Mouse (Mus musculus): ENCODE measurements around the gene Ccdc28b. TPM values are rescaled to one million over a fixed set of nuclear protein-coding genes. Genes with fewer than 3 reads are reported as not detected.

Gene Ccdc28b
- 55.1 TPM for polyA plus RNA-seq (2017; shearing (Covaris generic))

DNA sequence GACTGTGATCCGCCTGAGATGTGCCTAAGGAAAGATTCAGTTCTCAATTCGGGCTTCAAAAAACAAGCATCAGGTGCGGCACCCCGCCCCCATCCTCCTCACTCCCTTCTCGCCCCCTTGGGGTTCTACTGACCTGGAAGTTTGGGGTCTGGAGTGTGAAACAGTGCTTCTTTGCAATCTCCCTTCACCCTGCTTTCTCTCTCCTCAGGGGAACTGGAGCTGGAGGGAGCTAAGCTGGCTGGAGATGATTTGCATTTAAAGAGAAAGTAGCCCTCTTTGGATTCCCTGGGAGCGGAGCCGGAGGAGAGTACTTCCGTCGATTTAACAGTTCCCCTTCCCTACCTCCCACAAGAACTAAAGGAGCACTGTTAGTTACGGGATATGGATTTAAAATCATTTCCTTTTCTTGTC lies at the start of gene Ccdc28b:
TSS of gene Ccdc28b (minus strand) at position 267 of the 411 bp plus-strand sequence.

DNA sequence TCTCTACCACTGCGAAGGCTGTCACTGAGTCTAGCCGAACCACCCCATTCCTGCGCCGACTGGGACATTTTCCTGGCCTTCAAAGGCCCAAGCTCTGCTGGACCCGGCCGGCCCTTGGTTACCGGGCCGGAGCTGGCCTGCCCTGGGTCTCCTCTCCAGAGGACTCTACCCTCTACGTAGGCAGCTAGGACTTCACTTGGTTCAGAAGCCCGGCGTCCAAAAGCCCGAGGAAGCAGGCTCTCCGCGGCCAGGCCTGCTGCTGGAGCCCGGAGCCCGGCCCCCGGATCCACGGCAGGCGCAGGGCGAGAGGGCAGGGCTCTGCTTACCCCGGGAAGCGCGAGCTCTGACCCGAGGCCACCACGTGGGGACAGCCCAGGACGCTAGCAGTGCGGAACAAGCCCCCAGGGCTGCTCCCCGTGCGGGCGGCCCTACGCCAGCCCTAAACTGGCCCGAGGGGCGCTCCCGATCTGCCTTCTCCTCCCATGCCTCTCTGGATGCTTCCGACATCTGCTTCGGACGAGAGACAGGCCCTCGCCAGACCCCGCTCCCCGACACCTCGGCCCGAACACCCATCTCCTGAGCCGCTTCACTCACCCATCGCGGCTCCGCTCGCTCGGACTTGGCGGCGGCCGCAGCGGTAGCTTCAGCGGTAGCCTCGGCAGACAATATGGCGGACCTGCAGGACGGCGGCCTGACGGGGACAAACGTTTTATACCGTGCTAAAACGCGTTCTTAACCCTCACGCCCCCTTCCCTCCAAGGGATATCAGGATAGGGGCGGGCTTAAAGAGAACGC lies 48.5 kb upstream of the Ccdc28b start, which contains the start of gene Kpna6:
TSS of gene Kpna6 (minus strand) at position 685 of the 795 bp plus-strand sequence.

DNA sequence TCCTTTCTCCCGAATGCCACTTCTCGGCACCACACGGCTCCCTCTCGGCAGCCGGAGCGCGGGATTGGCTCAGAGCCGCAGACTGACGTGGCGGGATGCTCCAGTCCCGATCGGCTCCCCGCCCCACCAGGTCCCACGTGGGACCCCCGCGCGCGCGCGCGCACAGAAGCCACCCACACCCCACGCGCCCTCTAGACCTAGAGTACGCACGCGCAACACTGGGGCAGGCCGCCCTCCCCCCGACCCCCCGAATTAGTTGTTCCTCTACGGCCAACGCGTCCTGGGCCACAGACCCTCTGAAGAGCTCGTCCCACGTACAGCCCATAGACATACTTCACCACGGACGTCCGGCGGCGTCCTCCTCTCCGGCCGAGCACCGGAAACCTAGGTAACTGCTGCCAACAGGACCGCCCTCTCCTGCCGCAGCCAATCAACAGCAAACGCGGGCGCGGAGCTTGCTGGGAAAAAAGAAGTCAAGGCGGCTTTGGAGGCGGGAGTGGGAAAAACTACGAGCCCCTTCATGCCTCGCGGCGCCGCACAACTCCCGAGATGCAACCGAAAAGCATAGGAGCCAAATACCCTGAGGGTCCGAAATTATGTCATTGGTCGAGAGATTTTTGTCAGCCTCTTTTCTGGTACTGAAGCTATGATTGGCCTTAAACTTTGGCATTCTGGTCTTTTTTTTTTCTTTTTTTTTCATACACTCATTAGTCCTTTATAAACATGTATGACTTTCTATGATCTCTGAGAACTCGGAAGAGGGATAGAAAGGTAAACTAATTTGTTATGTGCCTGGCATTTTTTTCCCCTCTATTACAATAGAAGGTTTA lies 17.1 kb upstream of the Ccdc28b start, which contains the start of gene Txlna:
TSS of gene Txlna (minus strand) at position 428 of the 830 bp plus-strand sequence.

DNA sequence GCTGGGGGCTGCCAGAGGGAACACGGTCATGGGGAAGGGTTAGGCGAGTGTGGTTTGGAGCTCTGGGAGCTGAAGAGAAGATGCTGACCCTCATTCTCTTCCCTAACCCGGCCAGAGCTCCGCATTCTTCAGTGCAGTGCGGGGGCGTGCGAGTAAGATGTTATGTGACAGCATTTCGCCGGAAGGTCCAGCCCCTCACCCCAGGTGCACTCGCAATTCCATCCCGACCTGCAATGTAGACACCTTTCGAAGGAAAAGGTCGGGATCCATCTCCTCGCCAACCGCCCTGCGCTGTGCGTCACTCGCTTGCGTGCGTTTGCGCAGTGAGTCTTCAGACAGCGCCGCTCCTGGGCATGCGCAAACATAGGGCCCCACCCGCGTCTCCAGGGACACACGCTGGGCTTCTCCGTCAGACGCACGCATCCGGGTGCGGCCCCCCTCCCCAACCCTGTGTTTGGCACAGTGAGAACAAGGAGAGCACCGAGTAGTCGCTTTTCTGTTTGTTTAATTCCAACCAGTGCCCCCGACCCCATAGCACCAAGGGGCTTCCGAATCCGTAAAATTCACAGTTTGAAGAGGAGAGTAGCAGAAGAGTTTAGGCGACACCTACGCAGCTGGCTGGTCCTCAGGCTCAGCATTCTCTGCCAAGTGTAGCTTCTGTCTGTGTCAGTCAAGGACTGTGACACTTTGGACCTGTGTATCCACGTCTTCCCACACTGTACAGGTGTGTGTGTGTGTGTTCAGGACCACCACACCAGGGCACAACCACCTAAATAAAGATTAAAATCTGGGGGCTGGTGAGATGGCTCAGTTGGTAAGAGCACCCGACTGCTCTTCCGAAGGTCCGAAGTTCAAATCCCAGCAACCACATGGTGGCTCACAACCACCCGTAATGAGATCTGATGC lies 4.7 kb downstream of the Ccdc28b start, which contains the start of gene Iqcc:
TSS of gene Iqcc (minus strand) at position 314 of the 906 bp plus-strand sequence.

DNA sequence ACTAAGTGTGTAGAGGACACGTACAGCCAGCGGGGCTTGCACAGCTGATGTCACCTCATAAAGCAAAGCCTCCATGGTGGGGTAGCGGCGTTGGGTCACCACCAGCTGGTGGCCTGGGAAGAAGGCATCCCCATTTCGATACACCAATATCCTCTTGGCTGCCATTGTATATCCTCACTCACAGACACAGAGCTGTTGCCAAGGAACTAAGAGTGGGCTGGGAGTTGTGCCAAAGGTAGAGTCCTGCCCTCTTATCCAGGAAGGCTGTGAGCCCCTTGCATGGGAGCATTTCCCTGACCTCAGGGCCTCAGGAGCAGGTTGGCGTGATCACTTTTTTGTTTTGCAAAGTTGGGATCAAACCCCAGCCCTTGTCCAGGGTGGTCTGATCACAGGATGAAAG lies 9.7 kb downstream of the Ccdc28b start, which contains the start of gene Dcdc2b:
TSS of gene Dcdc2b (minus strand) at position 165 of the 400 bp plus-strand sequence.

GRCm38 (mm10) chr4:129600233-129601158 lies 23.3 kb downstream of the Ccdc28b start, which contains the start of the genes Eif3i and Tmem234:
Eif3i (minus strand) TSS chr4:129600648.
Tmem234 (plus strand) TSS chr4:129600668.

GRCm38 (mm10) chr4:129578466-129578865 lies 45.3 kb downstream of the Ccdc28b start, which contains the start of gene Fam167b:
Fam167b (minus strand) TSS chr4:129578549.

GRCm38 (mm10) chr4:129573430-129573829 lies 50.3 kb downstream of the Ccdc28b start, which contains the start of gene Lck:
Lck (minus strand) TSS chr4:129573641.

Other genes starting within 250 kb of the Ccdc28b start
- 14.4 TPM for gene Zbtb8a, start 245.8 kb downstream of the Ccdc28b start, polyA plus RNA-seq (2017; shearing (Covaris generic))
- gene Zbtb8b, start 183.1 kb downstream of the Ccdc28b start, polyA plus RNA-seq (2017; shearing (Covaris generic)) = 0.20 TPM
- gene Bsdc1, start 162.4 kb downstream of the Ccdc28b start, polyA plus RNA-seq (2017; shearing (Covaris generic)) = 45.1 TPM
- gene Tssk3, start 132.9 kb downstream of the Ccdc28b start, polyA plus RNA-seq (2017; shearing (Covaris generic)) = not detected
- gene Fam229a, start 132.8 kb downstream of the Ccdc28b start, polyA plus RNA-seq (2017; shearing (Covaris generic)) = not detected
- 13.5 TPM for gene Marcksl1, start 110.4 kb downstream of the Ccdc28b start, polyA plus RNA-seq (2017; shearing (Covaris generic))
- 379 TPM for gene Hdac1, start 81.2 kb downstream of the Ccdc28b start, polyA plus RNA-seq (2017; shearing (Covaris generic))
- gene Lck, start 50.3 kb downstream of the Ccdc28b start, polyA plus RNA-seq (2017; shearing (Covaris generic)) = 1,731 TPM
- gene Fam167b, start 45.4 kb downstream of the Ccdc28b start, polyA plus RNA-seq (2017; shearing (Covaris generic)) = 0.98 TPM
- 188 TPM for gene Eif3i, start 23.3 kb downstream of the Ccdc28b start, polyA plus RNA-seq (2017; shearing (Covaris generic))
- 244 TPM for gene Tmem234, start 23.3 kb downstream of the Ccdc28b start, polyA plus RNA-seq (2017; shearing (Covaris generic))
- 9.3 TPM for gene Dcdc2b, start 9.7 kb downstream of the Ccdc28b start, polyA plus RNA-seq (2017; shearing (Covaris generic))
- 46.3 TPM for gene Iqcc, start 4.8 kb downstream of the Ccdc28b start, polyA plus RNA-seq (2017; shearing (Covaris generic))
- 96.9 TPM for gene Txlna, start 17.1 kb upstream of the Ccdc28b start, polyA plus RNA-seq (2017; shearing (Covaris generic))
- gene Kpna6, start 48.8 kb upstream of the Ccdc28b start, polyA plus RNA-seq (2017; shearing (Covaris generic)) = 25.8 TPM
- gene Tmem39b, start 72.9 kb upstream of the Ccdc28b start, polyA plus RNA-seq (2017; shearing (Covaris generic)) = 24.0 TPM
- 49.4 TPM for gene Khdrbs1, start 118.4 kb upstream of the Ccdc28b start, polyA plus RNA-seq (2017; shearing (Covaris generic))
- 290 TPM for gene Ptp4a2, start 187.3 kb upstream of the Ccdc28b start, polyA plus RNA-seq (2017; shearing (Covaris generic))

All from inflammation-experienced regulatory T-cells, adult 16 weeks (primary cell).